Mouse (Mus musculus) cerebellum, adult 11 months (tissue): Measurements from ENCODE around the gene Ifi208.
"Not testable (repeated sequence)": the region's sequence is repeated elsewhere in the genome, so short reads cannot be mapped to it uniquely, and the experiment has no call there.

ENCODE experiments used
- DNase-seq: peaks from one replicate; pipeline ENCODE4 v3.0.0; 2022

Gene Ifi208

GRCm38 (mm10) chr1:173673458-173674097, at the start of gene Ifi208:
Gene Ifi208, plus strand, starts transcription at chr1:173673675.
- DNase-seq, result not testable (repeated sequence)

- no peak for DNase-seq
These were observed 49.4 kb upstream of the Ifi208 start for GRCm38 (mm10) chr1:173624052-173624451.

GRCm38 (mm10) chr1:173626686-173627085, 46.8 kb upstream of the Ifi208 start:
- no peak for DNase-seq

GRCm38 (mm10) chr1:173630622-173631021, 42.9 kb upstream of the Ifi208 start, which contains the start of gene Ifi209:
Gene Ifi209, plus strand, starts transcription at chr1:173630917.
- DNase-seq, result not testable (repeated sequence)

- DNase-seq, result no peak
These were observed 39.4 kb upstream of the Ifi208 start for GRCm38 (mm10) chr1:173633969-173634645.

GRCm38 (mm10) chr1:173645393-173645792, 28.1 kb upstream of the Ifi208 start:
- no peak for DNase-seq

- DNase-seq, result no peak
These were observed 15.5 kb upstream of the Ifi208 start for GRCm38 (mm10) chr1:173657973-173658372.

GRCm38 (mm10) chr1:173678605-173679004, 5.1 kb downstream of the Ifi208 start:
- DNase-seq, result not testable (repeated sequence)

GRCm38 (mm10) chr1:173694270-173694669, 20.8 kb downstream of the Ifi208 start:
- DNase-seq, result no peak

- DNase-seq, result no peak
These were observed 59.7 kb downstream of the Ifi208 start for GRCm38 (mm10) chr1:173733219-173733618.

- DNase-seq, result not testable (repeated sequence)
These were observed 61.5 kb downstream of the Ifi208 start for GRCm38 (mm10) chr1:173735015-173735414.

- no peak for DNase-seq
These were observed 63.5 kb downstream of the Ifi208 start for GRCm38 (mm10) chr1:173736986-173737385.

GRCm38 (mm10) chr1:173740537-173740936, 67.1 kb downstream of the Ifi208 start:
- DNase-seq, result no peak

- no peak for DNase-seq
These were observed 68.2 kb downstream of the Ifi208 start, which contains the start of gene Ifi207 for GRCm38 (mm10) chr1:173741656-173742055. Gene Ifi207, minus strand, starts transcription at chr1:173741747.

- no peak for DNase-seq
These were observed 68.8 kb downstream of the Ifi208 start for GRCm38 (mm10) chr1:173742262-173742661.
